Comparison of ENCODE assay signal across 19 mouse cellular contexts in the genomic region with DNA sequence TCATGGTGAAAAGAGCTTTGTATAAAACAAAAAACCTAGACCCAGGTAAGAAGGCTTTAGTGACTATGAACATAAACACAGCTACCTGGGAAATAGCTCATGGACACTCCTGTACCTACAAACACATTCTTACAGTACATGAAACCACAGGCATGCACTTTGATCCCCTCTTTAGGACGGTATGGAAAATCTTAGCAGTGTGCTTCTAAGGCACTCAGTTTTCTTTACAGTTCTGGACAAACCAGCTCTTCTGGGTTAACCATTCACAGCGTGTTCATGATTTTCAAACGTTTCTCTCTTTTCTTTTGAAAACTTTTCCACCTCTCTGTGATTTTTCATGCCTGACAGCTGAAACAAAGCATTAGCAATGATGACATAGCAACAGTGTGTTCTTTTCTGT. TPM values are rescaled to one million over a fixed set of nuclear protein-coding genes. Genes with fewer than 3 reads are reported as not detected.
DNase-seq lines count a peak whose midpoint lies in the region; ATAC-seq and TF ChIP-seq lines count a peak whose summit lies in the region.
"Had no signal": no experiment of that assay in that cellular context is flagged by ENCODE, and none has a peak within 500 bp of the region (broad histone marks: within the 10 kb centered on the region; RNA-seq: fewer than 3 reads in every experiment).

No protein-coding gene starts in this region.

- no peaks in the 10 kb centered on the region for H3K9me3 ChIP-seq in embryonic facial prominence, embryonic 11.5 days (replicated peaks; ENCODE audit: control insufficient read depth, low read length)
- no peaks in the 10 kb centered on the region for H3K9me3 ChIP-seq in embryonic facial prominence, embryonic 10.5 days
- H3K9me3 ChIP-seq in embryonic facial prominence, embryonic 15.5 days (replicated peaks): no peaks in the 10 kb centered on the region
- H3K9me3 ChIP-seq in forebrain, embryonic 10.5 days: no peaks in the 10 kb centered on the region
- H3K9me3 ChIP-seq: embryonic facial prominence, embryonic 12.5 days; heart, embryonic 12.5 days; hindbrain, embryonic 12.5 days; liver, embryonic 12.5 days; midbrain, embryonic 12.5 days; neural tube, embryonic 13.5 days had no signal

- H3K27me3 ChIP-seq in embryonic facial prominence, embryonic 11.5 days (ENCODE audit: control insufficient read depth, insufficient read depth, low read length): no peaks in the 10 kb centered on the region
- H3K27me3 ChIP-seq in embryonic facial prominence, embryonic 10.5 days (replicated peaks; ENCODE audit: low read depth, poor library complexity, severe bottlenecking): no peaks in the 10 kb centered on the region
- no peaks in the 10 kb centered on the region for H3K27me3 ChIP-seq in embryonic facial prominence, embryonic 15.5 days
- H3K27me3 ChIP-seq in forebrain, embryonic 10.5 days (ENCODE audit: poor library complexity, severe bottlenecking): no peaks in the 10 kb centered on the region
- H3K27me3 ChIP-seq: embryonic facial prominence, embryonic 12.5 days; heart, embryonic 12.5 days; hindbrain, embryonic 12.5 days; liver, embryonic 12.5 days; midbrain, embryonic 12.5 days; neural tube, embryonic 13.5 days had no signal

- H3K9ac ChIP-seq in embryonic facial prominence, embryonic 11.5 days (replicated peaks; ENCODE audit: low read length): no peak overlapping the region
- no peak overlapping the region for H3K9ac ChIP-seq in embryonic facial prominence, embryonic 15.5 days
- H3K9ac ChIP-seq: embryonic facial prominence, embryonic 12.5 days; heart, embryonic 12.5 days; hindbrain, embryonic 12.5 days; liver, embryonic 12.5 days; midbrain, embryonic 12.5 days; neural tube, embryonic 13.5 days had no signal

- H3K4me3 ChIP-seq in embryonic facial prominence, embryonic 11.5 days (ENCODE audit: low read depth, low read length): no peak overlapping the region
- H3K4me3 ChIP-seq in embryonic facial prominence, embryonic 10.5 days: no peak overlapping the region
- no peak overlapping the region for H3K4me3 ChIP-seq in layer of hippocampus, adult 2 months
- H3K4me3 ChIP-seq in embryonic facial prominence, embryonic 15.5 days (replicated peaks): no peak overlapping the region
- H3K4me3 ChIP-seq in forebrain, embryonic 10.5 days: no peak overlapping the region
- H3K4me3 ChIP-seq: embryonic facial prominence, embryonic 12.5 days; gastrocnemius, adult 2 months; heart, embryonic 12.5 days; hindbrain, embryonic 12.5 days; liver, embryonic 12.5 days; midbrain, embryonic 12.5 days; neural tube, embryonic 13.5 days had no signal

- H3K4me1 ChIP-seq in embryonic facial prominence, embryonic 11.5 days (ENCODE audit: control insufficient read depth, insufficient read depth, low read length): no peaks in the 10 kb centered on the region
- H3K4me1 ChIP-seq in embryonic facial prominence, embryonic 10.5 days: no peaks in the 10 kb centered on the region
- peaks cover 6% of the 10 kb centered on the region; the same call in 1 of the 2 replicates for H3K4me1 ChIP-seq in embryonic facial prominence, embryonic 15.5 days
- no peaks in the 10 kb centered on the region for H3K4me1 ChIP-seq in forebrain, embryonic 10.5 days
- H3K4me1 ChIP-seq: embryonic facial prominence, embryonic 12.5 days; heart, embryonic 12.5 days; hindbrain, embryonic 12.5 days; liver, embryonic 12.5 days; midbrain, embryonic 12.5 days; neural tube, embryonic 13.5 days had no signal

- ATAC-seq in embryonic facial prominence, embryonic 11.5 days (replicated peaks; ENCODE audit: insufficient number of reproducible peaks, low FRiP score, low TSS enrichment, low read depth): no peak
- ATAC-seq in embryonic facial prominence, embryonic 15.5 days (ENCODE audit: insufficient number of reproducible peaks, low FRiP score, low TSS enrichment, low read depth): no peak
- ATAC-seq: liver, embryonic 12.5 days had no signal

- WGBS in embryonic facial prominence, embryonic 11.5 days: 65% methylated on average over 3 of the region's 3 CpGs
- WGBS in embryonic facial prominence, embryonic 10.5 days: 76% methylated on average over 3 of the region's 3 CpGs
- WGBS in embryonic facial prominence, embryonic 15.5 days: 32% methylated on average over 3 of the region's 3 CpGs
- WGBS in forebrain, embryonic 10.5 days: 71% methylated on average over 3 of the region's 3 CpGs

- no peaks in the 10 kb centered on the region for H3K36me3 ChIP-seq in embryonic facial prominence, embryonic 11.5 days (replicated peaks; ENCODE audit: control insufficient read depth, insufficient read depth, low read depth, low read length)
- H3K36me3 ChIP-seq in embryonic facial prominence, embryonic 10.5 days (replicated peaks): no peaks in the 10 kb centered on the region
- no peaks in the 10 kb centered on the region for H3K36me3 ChIP-seq in embryonic facial prominence, embryonic 15.5 days
- H3K36me3 ChIP-seq in forebrain, embryonic 10.5 days (replicated peaks): no peaks in the 10 kb centered on the region
- H3K36me3 ChIP-seq: embryonic facial prominence, embryonic 12.5 days; heart, embryonic 12.5 days; hindbrain, embryonic 12.5 days; liver, embryonic 12.5 days; midbrain, embryonic 12.5 days; neural tube, embryonic 13.5 days had no signal

- no peak for TF ChIP-seq CTCF in layer of hippocampus, adult 2 months (conservative IDR thresholded peaks at IDR 0.05)

- no peak overlapping the region for H3K27ac ChIP-seq in embryonic facial prominence, embryonic 11.5 days (replicated peaks; ENCODE audit: low read depth, low read length)
- no peak overlapping the region for H3K27ac ChIP-seq in embryonic facial prominence, embryonic 10.5 days (replicated peaks)
- H3K27ac ChIP-seq in layer of hippocampus, adult 2 months: 0 out of 2 replicates have a peak overlapping the region, but pooled peaks have one; percentile 54
- H3K27ac ChIP-seq in embryonic facial prominence, embryonic 15.5 days (replicated peaks): peak overlapping the region; percentile 45
- H3K27ac ChIP-seq in forebrain, embryonic 10.5 days: no peak overlapping the region
- H3K27ac ChIP-seq: embryonic facial prominence, embryonic 12.5 days; gastrocnemius, adult 2 months; hindbrain, embryonic 12.5 days; liver, embryonic 12.5 days; midbrain, embryonic 12.5 days; neural tube, embryonic 13.5 days had no signal

- no peak overlapping the region for H3K4me2 ChIP-seq in embryonic facial prominence, embryonic 11.5 days (ENCODE audit: low read depth, low read length)
- H3K4me2 ChIP-seq in embryonic facial prominence, embryonic 15.5 days (replicated peaks): no peak overlapping the region
- H3K4me2 ChIP-seq: embryonic facial prominence, embryonic 12.5 days; heart, embryonic 12.5 days; hindbrain, embryonic 12.5 days; liver, embryonic 12.5 days; midbrain, embryonic 12.5 days; neural tube, embryonic 13.5 days had no signal

- DNase-seq in embryonic facial prominence, embryonic 11.5 days (ENCODE audit: low spot score): peak; percentile 24
- no peak for DNase-seq in embryonic facial prominence, embryonic 10.5 days (ENCODE audit: low spot score)
- no peak for DNase-seq in layer of hippocampus, adult 2 months (ENCODE audit: low spot score in 2 of 2)
- DNase-seq in layer of hippocampus, adult 9-11 months: no peak
- peak; percentile 29 for DNase-seq in lung, postnatal 25 days (ENCODE audit: low spot score)
- no peak for DNase-seq in spleen, postnatal 4 days (ENCODE audit: low spot score in 2 of 2)
- DNase-seq in forebrain, embryonic 10.5 days (ENCODE audit: extremely low spot score, low spot score): no peak
- DNase-seq: adrenal gland, adult 2 months; cerebellum, adult 8-10 months; gastrocnemius, adult 2 months; heart, postnatal 14 days; left cerebral cortex, postnatal 4 days had no signal

RNA-seq across cellular contexts. Expression of gene Anxa1, which starts 15.7 kb away (rescaled TPM):
- polyA plus RNA-seq in embryonic facial prominence, embryonic 11.5 days (2014; fragmentation: Nextera tagmentation; extraction: Ambion mirVana): 6.5 and 11.4 TPM in 2 replicates
- polyA plus RNA-seq in embryonic facial prominence, embryonic 10.5 days (2016; fragmentation: Nextera tagmentation; extraction: Ambion mirVana): 0.92 and 4.3 TPM in 2 replicates
- total RNA-seq in layer of hippocampus, adult 2 months (2021): under 1 TPM; 0.71 to 1.00 TPM
- 565 and 632 TPM in 2 replicates for polyA plus RNA-seq in embryonic facial prominence, embryonic 15.5 days (2015; fragmentation: Nextera tagmentation; extraction: Ambion mirVana)
- polyA plus RNA-seq in forebrain, embryonic 10.5 days (2016; fragmentation: Nextera tagmentation; extraction: Ambion mirVana): 0.88 and 1.3 TPM in 2 replicates

Comparison
In these comparisons a context has a peak if more than half of its experiments do, and no peak if none do; other contexts are left out.
1. DNase-seq: peak in embryonic facial prominence, embryonic 11.5 days (single experiment) and lung, postnatal 25 days (single experiment); none in embryonic facial prominence, embryonic 10.5 days (single experiment), layer of hippocampus, adult 2 months (0 of 2), layer of hippocampus, adult 9-11 months (single experiment), spleen, postnatal 4 days (0 of 2) and forebrain, embryonic 10.5 days (single experiment).
2. H3K27ac ChIP-seq: peak in layer of hippocampus, adult 2 months (single experiment) and embryonic facial prominence, embryonic 15.5 days (single experiment); none in embryonic facial prominence, embryonic 11.5 days (single experiment), embryonic facial prominence, embryonic 10.5 days (single experiment) and forebrain, embryonic 10.5 days (single experiment).
3. RNA of gene Anxa1, which starts 15.7 kb away (polyA plus RNA-seq): 565 to 632 TPM in embryonic facial prominence, embryonic 15.5 days; 6.5 to 11.4 TPM in embryonic facial prominence, embryonic 11.5 days, 0.92 to 4.3 TPM in embryonic facial prominence, embryonic 10.5 days and 0.88 to 1.3 TPM in forebrain, embryonic 10.5 days; every median in the first group is over 10 times any median in the second.